Mouse (Mus musculus) layer of hippocampus, adult 2 months (tissue): ENCODE results near the gene Olfr569. TPM values are rescaled to one million over a fixed set of nuclear protein-coding genes. Genes with fewer than 3 reads are reported as not detected.

Source experiments
- DNase-seq, 2 experiments: peaks; one replicate each; pipeline ENCODE4 v3.0.0; 2022; ENCODE audit warnings: low spot score in 2 of 2
- H3K27ac ChIP-seq: fragments of 200-600 bp; 2 replicates; pipeline ENCODE4 v1.8.1; 2022
- H3K4me3 ChIP-seq: fragments of 200-600 bp; 2 replicates; pipeline ENCODE4 v1.8.1; 2022; ENCODE audit warnings: mild to moderate bottlenecking
- CTCF ChIP-seq: fragments of 200-600 bp; conservative IDR thresholded peaks from 2 replicates; pipeline ENCODE4 v1.8.1; 2022; ENCODE audit warnings: antibody characterized with exemption, mild to moderate bottlenecking, moderate library complexity
- long read RNA-seq, 2 experiments: library from polyadenylated mRNA; stranded (forward); transcript quantifications; one replicate each; pipeline ENCODE4 v2.0.0; 2021; ENCODE audit warnings: borderline mapping rate in 2 of 2
- total RNA-seq, 2 experiments: library from RNA; stranded (reverse); gene quantifications; 2 replicates each; pipeline ENCODE4 v1.2.3; 2021

The Olfr569 gene
- not detected for total RNA-seq
- long read RNA-seq, experiment 1 = 0 reads
- long read RNA-seq, experiment 2 = 0 reads

GRCm38 (mm10) chr7:102890782-102891181 is at the start of gene Olfr569:
Gene Olfr569, minus strand, starts transcription at chr7:102890882.
- no peak for DNase-seq
- no peak for TF ChIP-seq CTCF
- Histone ChIP-seq H3K4me3 (no peak within 1 kb of the TSS), H3K27ac (no peak within 1 kb of the TSS)

- TF ChIP-seq CTCF = no peak
- H3K27ac ChIP-seq = no peak overlapping the region
- DNase-seq = no peak
- no peak overlapping the region for H3K4me3 ChIP-seq
These were observed 36.4 kb upstream of the Olfr569 start for GRCm38 (mm10) chr7:102927105-102927504.

GRCm38 (mm10) chr7:102924109-102924508 is 33.4 kb upstream of the Olfr569 start, which contains the start of gene Olfr572:
Gene Olfr572, plus strand, starts transcription at chr7:102924409.
- no peak for TF ChIP-seq CTCF
- Histone ChIP-seq H3K4me3 (no peak within 1 kb of the TSS), H3K27ac (no peak within 1 kb of the TSS)
- no peak for DNase-seq

GRCm38 (mm10) chr7:102919632-102920031 is 28.9 kb upstream of the Olfr569 start:
- DNase-seq = peak; percentile 6 to 46
- TF ChIP-seq CTCF = peak; percentile 78
- Histone ChIP-seq H3K4me3 (no peak overlapping the region), H3K27ac (no peak overlapping the region)

- no peak for TF ChIP-seq CTCF
- Histone ChIP-seq H3K27ac (no peak within 1 kb of the TSS), H3K4me3 (no peak within 1 kb of the TSS)
- DNase-seq = no peak
These were observed 26.6 kb upstream of the Olfr569 start, which contains the start of gene Olfr571 for GRCm38 (mm10) chr7:102917032-102917875. Gene Olfr571, minus strand, starts transcription at chr7:102917536.

GRCm38 (mm10) chr7:102916405-102916804 is 25.7 kb upstream of the Olfr569 start:
- H3K27ac ChIP-seq = no peak overlapping the region
- no peak overlapping the region for H3K4me3 ChIP-seq
- no peak for DNase-seq
- TF ChIP-seq CTCF = no peak

GRCm38 (mm10) chr7:102915261-102915660 is 24.6 kb upstream of the Olfr569 start:
- no peak for DNase-seq
- H3K27ac ChIP-seq = no peak overlapping the region
- no peak overlapping the region for H3K4me3 ChIP-seq
- no peak for TF ChIP-seq CTCF

- H3K27ac ChIP-seq = no peak within 1 kb of the TSS
- no peak for DNase-seq
These were observed 13.9 kb downstream of the Olfr569 start, which contains the start of gene Olfr568 for GRCm38 (mm10) chr7:102876822-102877221. Gene Olfr568, plus strand, starts transcription at chr7:102877122.

GRCm38 (mm10) chr7:102858665-102859064 is 32.0 kb downstream of the Olfr569 start, which contains the start of gene Olfr566:
Gene Olfr566, minus strand, starts transcription at chr7:102858765.
- DNase-seq = no peak
- no peak within 1 kb of the TSS for H3K4me3 ChIP-seq
- no peak within 1 kb of the TSS for H3K27ac ChIP-seq
- no peak for TF ChIP-seq CTCF

More at GRCm38 (mm10) chr7:102876822-102877221, 13.9 kb downstream of the Olfr569 start, which contains the start of gene Olfr568:
- no peak within 1 kb of the TSS for H3K4me3 ChIP-seq
- TF ChIP-seq CTCF = no peak

GRCm38 (mm10) chr7:102855807-102856206 is 34.9 kb downstream of the Olfr569 start:
- DNase-seq = no peak
- Histone ChIP-seq H3K27ac (no peak overlapping the region), H3K4me3 (no peak overlapping the region)
- no peak for TF ChIP-seq CTCF

Other genes with a start within 250 kb of the Olfr569 start
- not detected for gene Olfr555, start 232.1 kb downstream of the Olfr569 start, total RNA-seq
- not detected for gene Olfr556, start 226.0 kb downstream of the Olfr569 start, total RNA-seq
- gene Trim68, start 203.6 kb downstream of the Olfr569 start, total RNA-seq = 1 to 10 TPM; 7.1 to 7.2 TPM
- not detected for gene Olfr557, start 195.0 kb downstream of the Olfr569 start, total RNA-seq
- gene Olfr558, start 188.7 kb downstream of the Olfr569 start, total RNA-seq = under 1 TPM; 0.15 to 0.46 TPM
- gene Olfr33, start 171.8 kb downstream of the Olfr569 start, total RNA-seq = not detected
- not detected for gene Olfr559, start 163.4 kb downstream of the Olfr569 start, total RNA-seq
- gene Olfr560, start 131.5 kb downstream of the Olfr569 start, total RNA-seq = not detected
- gene Olfr78, start 131.4 kb downstream of the Olfr569 start, total RNA-seq = under 1 TPM; 0.25 to 0.36 TPM
- not detected for gene Olfr561, start 119.7 kb downstream of the Olfr569 start, total RNA-seq
- gene Olfr564, start 87.4 kb downstream of the Olfr569 start, total RNA-seq = not detected
- gene Olfr566, start 32.1 kb downstream of the Olfr569 start, total RNA-seq = not detected
- gene Olfr568, start 13.8 kb downstream of the Olfr569 start, total RNA-seq = not detected
- gene Olfr570, start 3.7 kb upstream of the Olfr569 start, total RNA-seq = not detected
- not detected for gene Olfr571, start 26.7 kb upstream of the Olfr569 start, total RNA-seq
- not detected for gene Olfr572, start 33.5 kb upstream of the Olfr569 start, total RNA-seq
- gene Olfr573-ps1, start 51.7 kb upstream of the Olfr569 start, total RNA-seq = not detected
- not detected for gene Olfr574, start 57.6 kb upstream of the Olfr569 start, total RNA-seq
- not detected for gene Olfr575, start 67.9 kb upstream of the Olfr569 start, total RNA-seq
- not detected for gene Olfr576, start 71.8 kb upstream of the Olfr569 start, total RNA-seq
- not detected for gene Olfr577, start 85.1 kb upstream of the Olfr569 start, total RNA-seq
- gene Olfr578, start 98.4 kb upstream of the Olfr569 start, total RNA-seq = not detected
- gene Olfr582, start 147.1 kb upstream of the Olfr569 start, total RNA-seq = not detected
- not detected for gene Olfr583, start 160.4 kb upstream of the Olfr569 start, total RNA-seq
- not detected for gene Olfr584, start 191.0 kb upstream of the Olfr569 start, total RNA-seq
- gene Olfr585, start 206.8 kb upstream of the Olfr569 start, total RNA-seq = not detected
- not detected for gene Olfr586, start 234.8 kb upstream of the Olfr569 start, total RNA-seq
- not detected for gene Olfr588-ps1, start 250.0 kb upstream of the Olfr569 start, total RNA-seq